In the genomic region with DNA sequence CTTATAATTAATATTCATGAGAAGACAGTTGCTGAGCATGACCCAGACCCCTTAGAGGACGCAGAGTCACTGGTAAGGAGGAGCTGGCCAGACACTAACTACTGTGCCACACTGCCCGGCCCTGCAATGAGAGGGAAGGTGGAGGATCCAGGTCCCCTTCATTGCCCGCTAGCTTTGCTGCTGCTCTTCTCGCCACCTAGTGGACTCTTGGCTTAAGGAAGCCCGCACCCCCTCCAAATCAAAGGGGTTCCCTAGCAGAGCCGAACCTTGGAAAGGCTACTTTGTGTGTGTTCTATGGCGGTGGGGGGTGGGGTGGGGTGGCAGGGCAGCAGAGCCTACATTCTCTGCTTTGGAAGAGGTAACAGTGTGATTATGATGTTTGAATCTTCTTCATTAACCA, we compare ENCODE assay signal across 16 mouse cellular contexts. TPM values are rescaled to one million over a fixed set of nuclear protein-coding genes. Genes with fewer than 3 reads are reported as not detected.
DNase-seq lines count a peak whose midpoint lies in the region; ATAC-seq and TF ChIP-seq lines count a peak whose summit lies in the region.
"Had no signal": no experiment of that assay in that cellular context is flagged by ENCODE, and none has a peak within 500 bp of the region (broad histone marks: within the 10 kb centered on the region; RNA-seq: fewer than 3 reads in every experiment).

No protein-coding gene starts in this region.

- peak; percentile 42 for TF ChIP-seq CTCF in heart, adult 2 months (IDR thresholded peaks at IDR 0.05)
- TF ChIP-seq CTCF in embryonic fibroblast, embryonic 13.5 days (IDR thresholded peaks at IDR 0.05; ENCODE audit: borderline replicate concordance, insufficient read depth, low read length), result peak; percentile 33; the same call in 1 of the 2 replicates

- H3K9me3 ChIP-seq in midbrain, embryonic 11.5 days (ENCODE audit: control insufficient read depth, low read length), result no peaks in the 10 kb centered on the region
- no peaks in the 10 kb centered on the region for H3K9me3 ChIP-seq in midbrain, embryonic 15.5 days
- H3K9me3 ChIP-seq: limb, embryonic 15.5 days; midbrain, embryonic 13.5 days had no signal

- no peaks in the 10 kb centered on the region for H3K36me3 ChIP-seq in heart, adult 2 months (ENCODE audit: control insufficient read depth, insufficient read depth, low read length)
- H3K36me3 ChIP-seq in midbrain, embryonic 11.5 days (ENCODE audit: control insufficient read depth, insufficient read depth, low read length), result no peaks in the 10 kb centered on the region
- no peaks in the 10 kb centered on the region for H3K36me3 ChIP-seq in midbrain, embryonic 15.5 days (replicated peaks)
- H3K36me3 ChIP-seq: limb, embryonic 15.5 days; midbrain, embryonic 13.5 days had no signal

- H3K4me3 ChIP-seq in heart, adult 2 months, result no peak overlapping the region
- no peak overlapping the region for H3K4me3 ChIP-seq in midbrain, embryonic 11.5 days (ENCODE audit: low read depth, low read length)
- H3K4me3 ChIP-seq in midbrain, embryonic 15.5 days, result no peak overlapping the region
- H3K4me3 ChIP-seq in embryonic fibroblast, embryonic 13.5 days (ENCODE audit: insufficient read depth, low read length), result no peak overlapping the region
- H3K4me3 ChIP-seq: erythroblast, embryonic 14.5 days; limb, embryonic 15.5 days; midbrain, embryonic 13.5 days had no signal

- H3K9ac ChIP-seq in heart, adult 2 months (ENCODE audit: low read depth, low read length), result no peak overlapping the region
- H3K9ac ChIP-seq in midbrain, embryonic 11.5 days (ENCODE audit: low read length), result no peak overlapping the region
- no peak overlapping the region for H3K9ac ChIP-seq in midbrain, embryonic 15.5 days
- H3K9ac ChIP-seq: limb, embryonic 15.5 days; midbrain, embryonic 13.5 days had no signal

- DNase-seq in heart, adult 2 months, result no peak
- no peak for DNase-seq in heart, adult 18-20 months
- DNase-seq in midbrain, embryonic 11.5 days (ENCODE audit: low spot score, missing footprints), result peak; percentile 76
- DNase-seq in ES-CJ7 (ENCODE audit: low read depth, low spot score), result peak; percentile 50
- DNase-seq in neural tube, embryonic 10.5 days (ENCODE audit: extremely low spot score, low spot score), result no peak
- DNase-seq: cerebellum, adult 9-11 months; gastrocnemius, postnatal 36 days; kidney, adult 11 months had no signal

- no peak for TF ChIP-seq EP300 in heart, adult 2 months (IDR thresholded peaks at IDR 0.05; ENCODE audit: insufficient read depth, low read depth, low read length)

- WGBS in heart, adult 2 months, result 29% methylated on average over 7 of the region's 7 CpGs
- WGBS in midbrain, embryonic 11.5 days, result 31% methylated on average over 7 of the region's 7 CpGs
- 33% methylated on average over 7 of the region's 7 CpGs for WGBS in midbrain, embryonic 15.5 days

- no peaks in the 10 kb centered on the region for H3K79me2 ChIP-seq in heart, adult 2 months (replicated peaks; ENCODE audit: control insufficient read depth, insufficient read depth, low read length)

- intact Hi-C loops in heart, adult 2 months (cut with DNase I), result no loop called here

- TF ChIP-seq POLR2A in heart, adult 2 months (IDR thresholded peaks at IDR 0.05; ENCODE audit: insufficient read depth, low read depth, low read length), result no peak
- no peak for TF ChIP-seq POLR2A in embryonic fibroblast, embryonic 13.5 days (IDR thresholded peaks at IDR 0.05; ENCODE audit: low read depth, low read length)

- H3K27me3 ChIP-seq in heart, adult 2 months (ENCODE audit: control insufficient read depth, insufficient read depth, low read length), result peaks cover 16% of the 10 kb centered on the region
- H3K27me3 ChIP-seq in midbrain, embryonic 11.5 days (ENCODE audit: control insufficient read depth, insufficient read depth, low read length), result peaks cover 52% of the 10 kb centered on the region
- peaks cover 63% of the 10 kb centered on the region for H3K27me3 ChIP-seq in midbrain, embryonic 15.5 days (replicated peaks)

- H3K4me2 ChIP-seq in midbrain, embryonic 11.5 days, result no peak overlapping the region
- H3K4me2 ChIP-seq in midbrain, embryonic 15.5 days, result no peak overlapping the region
- H3K4me2 ChIP-seq: limb, embryonic 15.5 days; midbrain, embryonic 13.5 days had no signal

- no peak for ATAC-seq in midbrain, embryonic 11.5 days (ENCODE audit: low FRiP score)
- no peak for ATAC-seq in midbrain, embryonic 15.5 days (replicated peaks)
- ATAC-seq: midbrain, embryonic 13.5 days had no signal

- no peaks in the 10 kb centered on the region for H3K4me1 ChIP-seq in heart, adult 2 months (ENCODE audit: control insufficient read depth, insufficient read depth, low read length)
- peaks cover 2% of the 10 kb centered on the region for H3K4me1 ChIP-seq in midbrain, embryonic 11.5 days (ENCODE audit: control insufficient read depth, insufficient read depth, low read length)
- peaks cover 28% of the 10 kb centered on the region for H3K4me1 ChIP-seq in midbrain, embryonic 15.5 days
- H3K4me1 ChIP-seq in embryonic fibroblast, embryonic 13.5 days (ENCODE audit: control insufficient read depth, insufficient read depth, low read length), result no peaks in the 10 kb centered on the region

- H3K27ac ChIP-seq in heart, adult 2 months, result no peak overlapping the region
- H3K27ac ChIP-seq in midbrain, embryonic 11.5 days (ENCODE audit: low read depth, low read length), result no peak overlapping the region
- no peak overlapping the region for H3K27ac ChIP-seq in midbrain, embryonic 15.5 days
- H3K27ac ChIP-seq in embryonic fibroblast, embryonic 13.5 days (ENCODE audit: insufficient read depth, low read length), result no peak overlapping the region
- H3K27ac ChIP-seq: limb, embryonic 15.5 days; midbrain, embryonic 13.5 days had no signal

RNA-seq across cellular contexts. Expression of gene C1ql2, which starts 2.4 kb away (rescaled TPM):
- total RNA-seq in heart, adult 2 months (2021), result not detected
- not detected in 2 replicates for polyA plus RNA-seq in heart, adult 2 months (2012; rRNA removed)
- total RNA-seq in heart, adult 18-20 months (2021), result not detected
- polyA plus RNA-seq in midbrain, embryonic 11.5 days (2014; fragmentation: Nextera tagmentation; extraction: Ambion mirVana), result 0.62 and 0.77 TPM in 2 replicates
- polyA plus RNA-seq in midbrain, embryonic 15.5 days (2015; fragmentation: Nextera tagmentation; extraction: Ambion mirVana), result 17.9 and 21.7 TPM in 2 replicates
- polyA plus RNA-seq in embryonic fibroblast, embryonic 13.5 days (2011; ENCODE audit: insufficient read length, low read depth, missing spikeins), result not detected in 2 replicates
- total RNA-seq: adrenal gland, postnatal 36 days; gastrocnemius, postnatal 36 days; heart, postnatal 14 days had no signal
- polyA plus RNA-seq: erythroblast, embryonic 14.5 days; limb, embryonic 15.5 days; stomach, embryonic 14.5 days had no signal

Comparison
In these comparisons a context has a peak if more than half of its experiments do, and no peak if none do; other contexts are left out.
1. RNA of gene C1ql2, which starts 2.4 kb away (polyA plus RNA-seq): 17.9 to 21.7 TPM in midbrain, embryonic 15.5 days; 0.62 to 0.77 TPM in midbrain, embryonic 11.5 days, not detected in embryonic fibroblast, embryonic 13.5 days and not detected in heart, adult 2 months; every median in the first group is over 10 times any median in the second.
2. DNase-seq: peak in midbrain, embryonic 11.5 days (single experiment) and ES-CJ7 (single experiment); none in heart, adult 2 months (0 of 2), heart, adult 18-20 months (0 of 2) and neural tube, embryonic 10.5 days (single experiment).